Mouse (Mus musculus) heart, embryonic 13.5 days (tissue): ENCODE measurements at regions not wholly inside any gene's neighbourhood (a gene's known extent, or its start where the extent isn't known, plus 50 kb on each side); places are given as distances from the start of the nearest gene placed in this dataset.

ENCODE experiments used
- ATAC-seq: fragments of 200-750 bp; cut with Nextera tagmentation; 2 replicates; pipeline ENCODE4 v1.8.0; 2017; ENCODE audit warnings: moderate TSS enrichment; ENCODE audit not compliant: insufficient number of reproducible peaks, low FRiP score, low TSS enrichment; ENCODE audit errors: extremely low read depth
- H3K27ac ChIP-seq: fragments of 300-500 bp; sonication (generic); replicated peaks from 2 replicates; pipeline ENCODE4 v1.5.1; 2015; ENCODE audit warnings: moderate library complexity, mild to moderate bottlenecking, inconsistent platforms
- H3K27me3 ChIP-seq: fragments of 300-500 bp; sonication (generic); replicated peaks from 2 replicates; pipeline ENCODE4 v1.6.1; 2015; ENCODE audit warnings: mild to moderate bottlenecking, inconsistent platforms
- H3K36me3 ChIP-seq: fragments of 300-500 bp; sonication (generic); 2 replicates; pipeline ENCODE4 v1.6.1; 2015; ENCODE audit warnings: mild to moderate bottlenecking, inconsistent platforms
- H3K4me1 ChIP-seq: fragments of 300-500 bp; sonication (generic); 2 replicates; pipeline ENCODE4 v1.6.1; 2015; ENCODE audit warnings: inconsistent platforms
- H3K4me2 ChIP-seq: fragments of 300-500 bp; sonication (generic); 2 replicates; pipeline ENCODE4 v1.6.1; 2015; ENCODE audit warnings: inconsistent platforms, mild to moderate bottlenecking, moderate library complexity
- H3K4me3 ChIP-seq: fragments of 300-500 bp; sonication (generic); 2 replicates; pipeline ENCODE4 v1.5.1; 2015; ENCODE audit warnings: moderate library complexity, mild to moderate bottlenecking, inconsistent platforms
- H3K9ac ChIP-seq: fragments of 300-500 bp; sonication (generic); 2 replicates; pipeline ENCODE4 v1.6.1; 2015; ENCODE audit warnings: inconsistent platforms, mild to moderate bottlenecking, moderate library complexity
- H3K9me3 ChIP-seq: fragments of 300-500 bp; sonication (generic); 2 replicates; pipeline ENCODE4 v1.6.1; 2016; ENCODE audit warnings: inconsistent platforms
- WGBS: fragments of 180-500 bp; shearing (Covaris S2); methylation state at CpG from one replicate; pipeline ENCODE4 v1.1.7; 2015; ENCODE audit warnings: mixed read lengths; 5-methylcytosine and 5-hydroxymethylcytosine counted together

DNA sequence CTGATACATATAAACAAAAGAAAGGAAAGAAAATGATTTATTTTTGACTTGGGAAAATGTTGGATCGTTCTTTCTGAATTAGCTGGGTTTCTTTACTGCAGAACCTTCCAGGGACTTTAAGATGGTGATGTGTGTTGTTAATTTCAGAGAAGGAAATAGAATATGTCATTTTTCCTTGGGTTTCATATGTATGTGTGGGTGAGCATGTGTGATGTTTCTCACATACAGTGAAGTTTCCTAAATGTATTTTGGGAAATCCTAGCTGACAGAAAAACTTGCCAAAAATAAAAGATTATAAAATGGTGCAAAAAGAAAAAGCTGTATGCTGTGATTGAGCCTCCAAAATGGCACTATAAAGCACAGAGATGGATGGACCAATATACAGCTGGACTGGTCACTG is 319.2 kb downstream of the Lmx1a start:
- no peaks in the 10 kb centered on the region for H3K36me3 ChIP-seq
- H3K4me3 ChIP-seq = no peak overlapping the region
- ATAC-seq = no peak
- WGBS = 79% methylated on average over 1 of the region's 1 CpGs
- H3K9me3 ChIP-seq = no peaks in the 10 kb centered on the region; the same call in 1 of the 2 replicates
- H3K9ac ChIP-seq = no peak overlapping the region
- H3K4me2 ChIP-seq = no peak overlapping the region
- no peaks in the 10 kb centered on the region for H3K4me1 ChIP-seq
- no peak overlapping the region for H3K27ac ChIP-seq
- no peaks in the 10 kb centered on the region for H3K27me3 ChIP-seq

- no peak overlapping the region for H3K4me3 ChIP-seq
- H3K9me3 ChIP-seq = no peaks in the 10 kb centered on the region
- no peaks in the 10 kb centered on the region for H3K4me1 ChIP-seq
- H3K27me3 ChIP-seq = no peaks in the 10 kb centered on the region
- no peak overlapping the region for H3K27ac ChIP-seq
- no peak for ATAC-seq
- 70% methylated on average over 5 of the region's 5 CpGs for WGBS
- no peak overlapping the region for H3K9ac ChIP-seq
- H3K4me2 ChIP-seq = no peak overlapping the region
- no peaks in the 10 kb centered on the region for H3K36me3 ChIP-seq
These were observed 321.4 kb downstream of the Lmx1a start for GRCm38 (mm10) chr1:168010416-168010815.

- Histone ChIP-seq H3K9me3 (no peaks in the 10 kb centered on the region), H3K4me3 (no peak overlapping the region), H3K4me2 (no peak overlapping the region), H3K36me3 (no peaks in the 10 kb centered on the region), H3K27ac (no peak overlapping the region), H3K9ac (no peak overlapping the region), H3K27me3 (no peaks in the 10 kb centered on the region), H3K4me1 (no peaks in the 10 kb centered on the region)
- no peak for ATAC-seq
- 71% methylated on average over 4 of the region's 4 CpGs for WGBS
These were observed 323.0 kb downstream of the Lmx1a start for GRCm38 (mm10) chr1:168012069-168012468.

- Histone ChIP-seq H3K9me3 (no peaks in the 10 kb centered on the region), H3K4me1 (no peaks in the 10 kb centered on the region), H3K4me3 (no peak overlapping the region), H3K4me2 (no peak overlapping the region), H3K36me3 (no peaks in the 10 kb centered on the region), H3K27ac (no peak overlapping the region), H3K27me3 (no peaks in the 10 kb centered on the region), H3K9ac (no peak overlapping the region)
- no peak for ATAC-seq
- WGBS = 66% methylated on average over 5 of the region's 5 CpGs
These were observed 323.6 kb downstream of the Lmx1a start for GRCm38 (mm10) chr1:168012611-168013010.

DNA sequence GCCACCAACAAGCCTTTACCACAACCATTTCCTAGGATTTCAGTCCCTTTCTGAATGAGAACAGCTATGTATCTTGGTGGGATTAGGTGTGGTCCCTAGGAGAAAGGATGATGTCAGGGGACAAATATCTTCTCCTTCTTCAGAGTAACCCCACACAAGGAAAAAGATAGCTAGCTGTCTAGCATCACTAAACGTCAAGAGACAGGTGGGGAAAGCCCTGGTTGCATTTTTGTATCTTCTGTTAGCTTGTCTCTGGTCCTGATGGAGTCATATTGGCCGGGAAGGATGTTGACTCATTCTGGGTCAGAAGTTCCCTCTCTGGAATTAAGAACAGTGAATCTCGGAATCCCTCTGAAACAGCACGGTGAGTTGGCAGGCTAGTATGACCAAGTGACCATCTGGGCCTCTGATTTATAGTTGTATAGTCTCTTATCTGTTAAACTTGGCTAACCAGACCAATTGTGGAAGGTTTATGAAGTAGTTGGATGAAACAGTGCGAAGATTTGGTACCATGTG is 327.4 kb downstream of the Lmx1a start:
- Histone ChIP-seq H3K27me3 (no peaks in the 10 kb centered on the region), H3K4me3 (no peak overlapping the region), H3K4me1 (no peaks in the 10 kb centered on the region), H3K9me3 (no peaks in the 10 kb centered on the region), H3K4me2 (no peak overlapping the region), H3K9ac (no peak overlapping the region), H3K36me3 (no peaks in the 10 kb centered on the region), H3K27ac (no peak overlapping the region)
- 64% methylated on average over 5 of the region's 5 CpGs for WGBS
- ATAC-seq = no peak

DNA sequence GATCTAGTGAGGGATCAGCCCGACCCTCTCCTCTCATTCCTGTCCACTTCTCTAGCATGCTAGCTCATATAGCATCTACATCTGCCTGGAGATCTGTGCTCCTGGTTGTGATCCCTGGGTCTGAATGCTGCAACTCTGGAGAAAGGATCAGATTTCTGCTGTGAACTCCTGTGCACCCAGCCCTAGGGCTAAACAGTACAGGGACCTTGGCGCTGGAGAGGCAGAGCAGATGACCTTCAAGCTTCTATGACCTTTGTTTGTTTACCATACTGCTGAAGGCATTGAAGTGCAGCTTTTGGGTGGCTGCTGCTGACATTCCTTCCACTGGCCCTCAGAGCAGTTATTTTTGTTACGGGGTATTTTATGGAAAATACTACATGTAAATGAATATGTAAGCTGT is 337.4 kb downstream of the Lmx1a start:
- no peaks in the 10 kb centered on the region for H3K4me1 ChIP-seq
- H3K27ac ChIP-seq = no peak overlapping the region
- H3K9me3 ChIP-seq = no peaks in the 10 kb centered on the region
- H3K36me3 ChIP-seq = no peaks in the 10 kb centered on the region
- 51% methylated on average over 3 of the region's 3 CpGs for WGBS
- H3K4me3 ChIP-seq = no peak overlapping the region
- H3K4me2 ChIP-seq = no peak overlapping the region
- no peaks in the 10 kb centered on the region for H3K27me3 ChIP-seq
- ATAC-seq = no peak
- no peak overlapping the region for H3K9ac ChIP-seq

- WGBS = 70% methylated on average over 10 of the region's 10 CpGs
- H3K4me1 ChIP-seq = no peaks in the 10 kb centered on the region
These were observed 355.7 kb downstream of the Lmx1a start for GRCm38 (mm10) chr1:168044765-168045164.

GRCm38 (mm10) chr1:168046347-168046746 is 357.3 kb downstream of the Lmx1a start:
- H3K4me3 ChIP-seq = no peak overlapping the region
- 66% methylated on average over 7 of the region's 7 CpGs for WGBS
- H3K4me1 ChIP-seq = no peaks in the 10 kb centered on the region
- ATAC-seq = no peak
- no peaks in the 10 kb centered on the region for H3K9me3 ChIP-seq
- H3K36me3 ChIP-seq = no peaks in the 10 kb centered on the region
- H3K27ac ChIP-seq = no peak overlapping the region
- no peaks in the 10 kb centered on the region for H3K27me3 ChIP-seq
- H3K9ac ChIP-seq = no peak overlapping the region
- no peak overlapping the region for H3K4me2 ChIP-seq

More at GRCm38 (mm10) chr1:168044765-168045164, 355.7 kb downstream of the Lmx1a start:
- no peak for ATAC-seq
- Histone ChIP-seq H3K36me3 (no peaks in the 10 kb centered on the region), H3K9me3 (no peaks in the 10 kb centered on the region), H3K27ac (no peak overlapping the region), H3K27me3 (no peaks in the 10 kb centered on the region), H3K9ac (no peak overlapping the region), H3K4me2 (no peak overlapping the region), H3K4me3 (no peak overlapping the region)

GRCm38 (mm10) chr1:168046749-168047148 is 357.7 kb downstream of the Lmx1a start:
- 78% methylated on average over 1 of the region's 1 CpGs for WGBS
- no peak for ATAC-seq
- H3K27me3 ChIP-seq = no peaks in the 10 kb centered on the region
- no peak overlapping the region for H3K4me3 ChIP-seq
- H3K4me1 ChIP-seq = no peaks in the 10 kb centered on the region
- no peak overlapping the region for H3K9ac ChIP-seq
- no peak overlapping the region for H3K27ac ChIP-seq
- H3K9me3 ChIP-seq = no peaks in the 10 kb centered on the region
- H3K36me3 ChIP-seq = no peaks in the 10 kb centered on the region
- no peak overlapping the region for H3K4me2 ChIP-seq

- 75% methylated on average over 3 of the region's 3 CpGs for WGBS
- H3K4me3 ChIP-seq = no peak overlapping the region
- H3K4me2 ChIP-seq = no peak overlapping the region
- H3K4me1 ChIP-seq = no peaks in the 10 kb centered on the region
- H3K36me3 ChIP-seq = no peaks in the 10 kb centered on the region
- H3K27ac ChIP-seq = no peak overlapping the region
- no peaks in the 10 kb centered on the region for H3K27me3 ChIP-seq
- no peak for ATAC-seq
- no peaks in the 10 kb centered on the region for H3K9me3 ChIP-seq
- no peak overlapping the region for H3K9ac ChIP-seq
These were observed 360.9 kb downstream of the Lmx1a start for GRCm38 (mm10) chr1:168049965-168050364.

DNA sequence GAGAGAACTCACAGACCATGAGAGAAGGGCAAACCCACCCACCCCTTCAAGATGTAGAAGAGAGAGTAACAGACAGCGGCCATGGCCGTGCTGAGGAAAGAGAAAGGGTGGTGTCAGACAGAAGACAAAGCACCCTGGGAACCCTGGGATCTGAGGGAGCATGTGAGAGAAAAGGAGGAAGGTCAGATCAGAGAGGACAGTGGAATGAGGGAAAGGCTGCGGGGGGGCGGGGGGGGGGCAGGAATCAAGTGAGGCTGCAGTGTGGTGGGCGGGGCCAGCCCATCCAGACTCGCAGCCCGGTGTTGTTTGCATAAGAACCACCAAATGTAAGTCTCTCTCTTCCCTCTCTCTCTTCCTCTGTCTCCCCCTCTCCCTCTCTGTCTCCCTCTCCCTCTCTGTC is 367.4 kb downstream of the Lmx1a start:
- peaks cover 13% of the 10 kb centered on the region; the same call in 1 of the 2 replicates for H3K4me1 ChIP-seq
- WGBS = 3% methylated on average over 7 of the region's 7 CpGs
- no peaks in the 10 kb centered on the region for H3K36me3 ChIP-seq
- H3K27me3 ChIP-seq = no peaks in the 10 kb centered on the region
- H3K4me3 ChIP-seq = peak overlapping the region; percentile 23
- H3K27ac ChIP-seq = no peak overlapping the region
- peak overlapping the region; percentile 47; the same call in 1 of the 2 replicates for H3K9ac ChIP-seq
- no peak for ATAC-seq
- peak overlapping the region; percentile 55 for H3K4me2 ChIP-seq
- no peaks in the 10 kb centered on the region for H3K9me3 ChIP-seq

GRCm38 (mm10) chr1:168057479-168057878 is 368.4 kb downstream of the Lmx1a start:
- Histone ChIP-seq H3K4me3 (no peak overlapping the region), H3K9me3 (no peaks in the 10 kb centered on the region), H3K9ac (no peak overlapping the region), H3K27me3 (no peaks in the 10 kb centered on the region), H3K4me1 (peaks cover 13% of the 10 kb centered on the region; the same call in 1 of the 2 replicates), H3K27ac (no peak overlapping the region), H3K4me2 (no peak overlapping the region), H3K36me3 (no peaks in the 10 kb centered on the region)
- 38% methylated on average over 9 of the region's 9 CpGs for WGBS
- ATAC-seq = no peak
